Mouse (Mus musculus): ENCODE data around the gene Scarb1. TPM values are rescaled to one million over a fixed set of nuclear protein-coding genes. Genes with fewer than 3 reads are reported as not detected.

Scarb1 gene
- total and polyA plus RNA-seq, 2 experiments from 2014 or later = 58.2 to 79.8 TPM

- ATAC-seq (ENCODE audit: insufficient read depth, low read depth) = no peak
- Histone ChIP-seq H3K9ac (replicated peaks; ENCODE audit: low read depth, low read length) (no peak overlapping the region), H3K36me3 (replicated peaks; ENCODE audit: control insufficient read depth, insufficient read depth, low read length) (no peaks in the 10 kb centered on the region), H3K4me3 (ENCODE audit: low read depth, low read length) (no peak overlapping the region), H3K27me3 (ENCODE audit: control insufficient read depth, insufficient read depth, low read length) (no peaks in the 10 kb centered on the region), H3K4me2 (ENCODE audit: low read depth, low read length) (no peak overlapping the region), H3K4me1 (ENCODE audit: control insufficient read depth, insufficient read depth) (peaks cover 36% of the 10 kb centered on the region), H3K9me3 (replicated peaks; ENCODE audit: control insufficient read depth, low read length) (no peaks in the 10 kb centered on the region), H3K27ac (ENCODE audit: low read depth) (no peak overlapping the region)
- no peak for TF ChIP-seq EP300 (IDR thresholded peaks at IDR 0.05; ENCODE audit: low read depth)
- no peak for TF ChIP-seq CTCF (IDR thresholded peaks at IDR 0.05; ENCODE audit: low read depth)
- DNase-seq (ENCODE audit: low spot score) = peak; percentile 1
- 67% methylated on average over 7 of the region's 7 CpGs for WGBS
These were observed 3.4 kb downstream of the Scarb1 start for GRCm38 (mm10) chr5:125337526-125337925.

- H3K4me2 ChIP-seq (ENCODE audit: low read depth, low read length) = no peak overlapping the region
- no peaks in the 10 kb centered on the region for H3K27me3 ChIP-seq (ENCODE audit: control insufficient read depth, insufficient read depth, low read length)
- no peaks in the 10 kb centered on the region for H3K9me3 ChIP-seq (replicated peaks; ENCODE audit: control insufficient read depth, low read length)
- TF ChIP-seq CTCF (IDR thresholded peaks at IDR 0.05; ENCODE audit: low read depth) (no peak), EP300 (IDR thresholded peaks at IDR 0.05; ENCODE audit: low read depth) (no peak)
- H3K27ac ChIP-seq (ENCODE audit: low read depth) = peak overlapping the region; percentile 18; the same call in 1 of the 2 replicates
- no peak overlapping the region for H3K4me3 ChIP-seq (ENCODE audit: low read depth, low read length)
- no peaks in the 10 kb centered on the region for H3K36me3 ChIP-seq (replicated peaks; ENCODE audit: control insufficient read depth, insufficient read depth, low read length)
- peaks cover 41% of the 10 kb centered on the region for H3K4me1 ChIP-seq (ENCODE audit: control insufficient read depth, insufficient read depth)
- ATAC-seq (ENCODE audit: insufficient read depth, low read depth) = no peak
- 34% methylated on average over 9 of the region's 9 CpGs for WGBS
- DNase-seq (ENCODE audit: low spot score) = peak; percentile 8
- H3K9ac ChIP-seq (replicated peaks; ENCODE audit: low read depth, low read length) = no peak overlapping the region
These were observed 3.9 kb downstream of the Scarb1 start for GRCm38 (mm10) chr5:125337012-125337411.

- H3K4me1 ChIP-seq (ENCODE audit: control insufficient read depth, insufficient read depth) = peaks cover 45% of the 10 kb centered on the region
- 37% methylated on average over 6 of the region's 6 CpGs for WGBS
- peak; percentile 17 for DNase-seq (ENCODE audit: low spot score)
- no peaks in the 10 kb centered on the region for H3K36me3 ChIP-seq (replicated peaks; ENCODE audit: control insufficient read depth, insufficient read depth, low read length)
- no peak overlapping the region for H3K9ac ChIP-seq (replicated peaks; ENCODE audit: low read depth, low read length)
- no peak overlapping the region for H3K4me3 ChIP-seq (ENCODE audit: low read depth, low read length)
- TF ChIP-seq CTCF (IDR thresholded peaks at IDR 0.05; ENCODE audit: low read depth) (no peak), EP300 (IDR thresholded peaks at IDR 0.05; ENCODE audit: low read depth) (no peak)
- H3K4me2 ChIP-seq (ENCODE audit: low read depth, low read length) = no peak overlapping the region
- peak; percentile 24 for ATAC-seq (ENCODE audit: insufficient read depth, low read depth)
- peak overlapping the region; percentile 77 for H3K27ac ChIP-seq (ENCODE audit: low read depth)
- no peaks in the 10 kb centered on the region for H3K27me3 ChIP-seq (ENCODE audit: control insufficient read depth, insufficient read depth, low read length)
- no peaks in the 10 kb centered on the region for H3K9me3 ChIP-seq (replicated peaks; ENCODE audit: control insufficient read depth, low read length)
These were observed 7.9 kb downstream of the Scarb1 start for GRCm38 (mm10) chr5:125333009-125333408.

GRCm38 (mm10) chr5:125332333-125332732 lies 8.6 kb downstream of the Scarb1 start:
- H3K27ac ChIP-seq (ENCODE audit: low read depth) = peak overlapping the region; percentile 77
- 56% methylated on average over 4 of the region's 4 CpGs for WGBS
- no peaks in the 10 kb centered on the region for H3K36me3 ChIP-seq (replicated peaks; ENCODE audit: control insufficient read depth, insufficient read depth, low read length)
- no peak overlapping the region for H3K4me3 ChIP-seq (ENCODE audit: low read depth, low read length)
- H3K4me1 ChIP-seq (ENCODE audit: control insufficient read depth, insufficient read depth) = peaks cover 43% of the 10 kb centered on the region
- H3K9ac ChIP-seq (replicated peaks; ENCODE audit: low read depth, low read length) = no peak overlapping the region
- H3K27me3 ChIP-seq (ENCODE audit: control insufficient read depth, insufficient read depth, low read length) = no peaks in the 10 kb centered on the region
- H3K4me2 ChIP-seq (ENCODE audit: low read depth, low read length) = no peak overlapping the region
- no peak for TF ChIP-seq EP300 (IDR thresholded peaks at IDR 0.05; ENCODE audit: low read depth)
- TF ChIP-seq CTCF (IDR thresholded peaks at IDR 0.05; ENCODE audit: low read depth) = no peak
- ATAC-seq (ENCODE audit: insufficient read depth, low read depth) = no peak
- DNase-seq (ENCODE audit: low spot score) = no peak
- no peaks in the 10 kb centered on the region for H3K9me3 ChIP-seq (replicated peaks; ENCODE audit: control insufficient read depth, low read length)

GRCm38 (mm10) chr5:125331811-125332210 lies 9.1 kb downstream of the Scarb1 start:
- Histone ChIP-seq H3K27me3 (ENCODE audit: control insufficient read depth, insufficient read depth, low read length) (no peaks in the 10 kb centered on the region), H3K9me3 (replicated peaks; ENCODE audit: control insufficient read depth, low read length) (no peaks in the 10 kb centered on the region), H3K9ac (replicated peaks; ENCODE audit: low read depth, low read length) (0 out of 2 replicates have a peak overlapping the region, but pooled peaks have one; percentile 17), H3K27ac (ENCODE audit: low read depth) (peak overlapping the region; percentile 67), H3K4me3 (ENCODE audit: low read depth, low read length) (no peak overlapping the region), H3K36me3 (replicated peaks; ENCODE audit: control insufficient read depth, insufficient read depth, low read length) (no peaks in the 10 kb centered on the region), H3K4me2 (ENCODE audit: low read depth, low read length) (no peak overlapping the region), H3K4me1 (ENCODE audit: control insufficient read depth, insufficient read depth) (peaks cover 39% of the 10 kb centered on the region)
- no peak for DNase-seq (ENCODE audit: low spot score)
- TF ChIP-seq CTCF (IDR thresholded peaks at IDR 0.05; ENCODE audit: low read depth) (no peak), EP300 (IDR thresholded peaks at IDR 0.05; ENCODE audit: low read depth) (no peak)
- no peak for ATAC-seq (ENCODE audit: insufficient read depth, low read depth)
- 66% methylated on average over 3 of the region's 3 CpGs for WGBS

GRCm38 (mm10) chr5:125331094-125331493 lies 9.8 kb downstream of the Scarb1 start:
- H3K36me3 ChIP-seq (replicated peaks; ENCODE audit: control insufficient read depth, insufficient read depth, low read length) = no peaks in the 10 kb centered on the region
- peak overlapping the region; percentile 67 for H3K27ac ChIP-seq (ENCODE audit: low read depth)
- no peaks in the 10 kb centered on the region for H3K27me3 ChIP-seq (ENCODE audit: control insufficient read depth, insufficient read depth, low read length)
- ATAC-seq (ENCODE audit: insufficient read depth, low read depth) = no peak
- no peaks in the 10 kb centered on the region for H3K9me3 ChIP-seq (replicated peaks; ENCODE audit: control insufficient read depth, low read length)
- WGBS = 46% methylated on average over 3 of the region's 3 CpGs
- H3K9ac ChIP-seq (replicated peaks; ENCODE audit: low read depth, low read length) = peak overlapping the region; percentile 17; the same call in 1 of the 2 replicates
- no peak overlapping the region for H3K4me2 ChIP-seq (ENCODE audit: low read depth, low read length)
- H3K4me3 ChIP-seq (ENCODE audit: low read depth, low read length) = no peak overlapping the region
- DNase-seq (ENCODE audit: low spot score) = peak; percentile 27
- peaks cover 46% of the 10 kb centered on the region for H3K4me1 ChIP-seq (ENCODE audit: control insufficient read depth, insufficient read depth)
- TF ChIP-seq CTCF (IDR thresholded peaks at IDR 0.05; ENCODE audit: low read depth) (no peak), EP300 (IDR thresholded peaks at IDR 0.05; ENCODE audit: low read depth) (no peak)

Measured in heart, postnatal 0 days (tissue).